Mouse (Mus musculus) kidney, adult 10 weeks (tissue): ENCODE measurements around the gene Psg21. TPM values are rescaled to one million over a fixed set of nuclear protein-coding genes. Genes with fewer than 3 reads are reported as not detected.

Experiments used
- polyA plus RNA-seq: library from polyadenylated mRNA; stranded (reverse); fragments of 350-450 nt; fragmentation: Illumina TruSeq; extraction: RNeasy Lipid Tissue Mini Kit (QIAGEN cat#74804); gene quantifications from one replicate; pipeline ENCODE4 v1.2.3, GENCODE M21; 2014; ENCODE audit warnings: low read depth, low replicate concordance

The Psg21 gene
- not detected for polyA plus RNA-seq

GRCm38 (mm10) chr7:18656625-18657024 is at the start of gene Psg21:
Psg21 (minus strand) TSS chr7:18656725.

DNA sequence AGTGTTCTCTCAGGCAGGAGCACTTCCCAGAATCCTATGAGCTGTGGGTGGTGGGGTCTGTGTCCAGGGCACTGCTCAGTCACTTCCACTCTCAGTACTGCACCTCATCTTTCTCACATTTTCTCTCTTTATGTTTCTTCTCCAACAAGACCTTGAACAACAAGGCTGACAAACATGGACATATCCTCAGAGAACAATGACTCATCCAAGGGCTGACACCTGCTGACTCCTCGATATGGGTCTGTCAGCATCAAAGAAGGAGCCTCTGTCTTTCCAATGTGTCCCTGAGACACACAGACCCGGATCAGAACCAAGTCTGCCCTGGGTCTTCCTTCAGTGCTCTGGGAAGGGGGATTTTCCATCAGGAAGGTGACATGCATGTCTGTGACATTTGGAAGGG is 29.6 kb upstream of the Psg21 start, which contains the start of gene Psg20:
Gene Psg20, minus strand, starts transcription at position 101 of the 400 bp plus-strand sequence.

GRCm38 (mm10) chr7:18616401-18616800 is 40.1 kb downstream of the Psg21 start, which contains the start of gene Psg23:
Psg23 (minus strand) TSS chr7:18616501.

Other genes starting within 250 kb of the Psg21 start
- not detected for gene Psg28, start 224.7 kb downstream of the Psg21 start, polyA plus RNA-seq
- gene Psg26, start 172.5 kb downstream of the Psg21 start, polyA plus RNA-seq, result not detected
- not detected for gene Psg25, start 124.5 kb downstream of the Psg21 start, polyA plus RNA-seq
- gene Psg27, start 89.4 kb downstream of the Psg21 start, polyA plus RNA-seq, result not detected
- gene Psg23, start 40.2 kb downstream of the Psg21 start, polyA plus RNA-seq, result not detected
- gene Psg20, start 29.5 kb upstream of the Psg21 start, polyA plus RNA-seq, result not detected
- not detected for gene Psg22, start 61.4 kb upstream of the Psg21 start, polyA plus RNA-seq
- gene Psg19, start 141.8 kb upstream of the Psg21 start, polyA plus RNA-seq, result not detected
- gene Psg17, start 164.9 kb upstream of the Psg21 start, polyA plus RNA-seq, result not detected
- 3.4 TPM for gene Mill2, start 183.2 kb upstream of the Psg21 start, polyA plus RNA-seq
- gene Pglyrp1, start 214.6 kb upstream of the Psg21 start, polyA plus RNA-seq, result not detected